Mouse (Mus musculus): ENCODE data around the gene Cebpg.
A peak's percentile ranks its signal among the peaks of the same experiment; 100 is the strongest.

The Cebpg gene

DNA sequence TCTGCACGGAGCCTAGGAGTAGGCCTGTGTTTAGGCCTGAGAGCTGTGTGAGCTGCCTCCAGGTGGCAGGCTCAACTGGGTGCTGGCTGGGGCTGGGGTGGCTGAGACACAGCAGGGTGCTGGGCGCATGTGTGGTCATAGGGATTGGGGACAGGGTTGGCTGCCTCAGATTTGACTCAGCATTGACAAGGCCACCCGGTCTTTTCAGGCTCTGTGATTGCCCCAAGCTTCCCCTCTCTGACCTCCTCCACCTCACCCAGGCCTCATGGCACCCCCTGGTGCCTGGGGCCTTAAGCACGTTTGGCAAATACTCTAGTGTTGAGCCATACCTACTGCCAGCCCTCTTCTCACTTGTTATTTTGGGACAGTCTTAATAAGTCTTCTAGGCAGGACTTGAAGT lies 33.1 kb downstream of the Cebpg start:
- no peak for DNase-seq

DNA sequence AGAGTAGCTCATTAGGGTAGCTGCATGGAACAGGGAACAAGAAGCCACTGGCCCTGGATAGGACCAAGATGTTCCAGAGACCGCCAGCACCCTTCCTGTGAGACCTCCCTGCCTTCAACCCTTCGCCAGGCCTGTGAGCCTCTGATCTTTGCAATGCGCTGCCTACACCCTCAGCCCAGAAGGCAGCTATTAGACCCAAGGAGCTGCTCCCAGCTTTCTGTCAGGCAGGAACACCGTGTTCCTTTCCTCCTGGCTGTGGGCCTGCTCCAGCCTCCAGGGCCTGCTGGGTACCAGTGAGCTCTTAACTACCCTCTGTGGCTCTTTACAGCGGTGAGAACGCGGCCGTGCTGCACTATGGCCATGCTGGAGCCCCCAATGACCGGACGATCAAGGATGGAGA lies 35.0 kb downstream of the Cebpg start:
- DNase-seq: no peak

DNA sequence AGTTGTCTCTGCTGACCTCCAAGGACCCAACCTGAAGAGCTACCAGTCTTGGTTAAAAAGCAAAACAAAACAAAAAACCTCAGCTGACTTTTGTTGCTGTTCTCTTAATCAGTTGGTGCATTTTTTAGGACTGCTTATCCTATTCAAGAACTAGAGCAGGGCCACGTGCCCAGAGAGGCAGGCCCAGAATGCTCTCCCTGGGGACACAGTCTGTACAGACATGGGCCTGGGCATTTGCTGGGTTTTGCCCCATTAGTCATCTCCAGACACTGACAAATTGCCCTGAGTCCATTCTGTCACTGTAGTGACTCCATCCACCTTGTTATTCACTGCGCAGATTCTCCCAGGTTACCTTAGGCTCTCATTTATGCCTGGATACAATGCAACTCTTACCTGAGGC lies 41.1 kb downstream of the Cebpg start:
- no peak for DNase-seq

DNA sequence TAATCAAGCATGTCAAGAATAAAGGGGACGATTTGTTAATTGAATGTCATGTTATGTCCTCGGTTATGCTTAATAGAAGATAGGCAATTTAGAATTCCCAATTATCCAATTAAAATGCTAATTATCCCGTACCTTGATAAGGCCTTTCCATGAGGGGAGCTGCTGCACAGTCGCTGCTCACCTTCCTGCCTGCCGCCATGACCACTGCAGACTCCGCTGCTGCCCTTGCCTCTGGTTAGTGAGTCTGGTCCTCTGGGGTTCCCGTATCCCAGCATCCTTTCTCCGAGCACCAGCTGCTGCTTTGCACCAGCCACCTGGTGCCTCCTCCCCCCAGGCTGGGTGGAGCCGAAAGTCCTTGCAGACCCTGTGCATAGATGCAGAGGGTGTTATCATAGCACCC lies 43.1 kb downstream of the Cebpg start:
- DNase-seq: no peak

DNA sequence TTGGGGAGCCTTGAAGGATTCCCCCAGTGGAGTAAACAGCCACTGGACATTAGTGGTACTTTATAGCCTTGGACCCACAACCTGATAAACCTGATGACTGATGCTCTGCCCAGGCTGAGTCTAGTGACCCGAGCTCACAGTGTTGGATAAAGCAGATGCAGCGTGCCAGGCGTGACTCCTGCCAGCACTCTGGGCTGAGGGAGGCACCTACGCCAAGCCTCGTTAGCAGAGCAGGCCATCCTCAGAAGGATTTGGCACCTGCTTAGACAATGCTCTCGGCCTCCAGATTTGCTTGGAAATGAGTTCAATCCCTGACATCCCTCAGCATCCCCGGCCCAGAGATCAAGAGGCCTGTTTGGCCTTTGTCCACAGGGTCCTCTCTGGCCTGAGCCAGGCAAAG lies 49.7 kb downstream of the Cebpg start:
- DNase-seq: no peak

DNA sequence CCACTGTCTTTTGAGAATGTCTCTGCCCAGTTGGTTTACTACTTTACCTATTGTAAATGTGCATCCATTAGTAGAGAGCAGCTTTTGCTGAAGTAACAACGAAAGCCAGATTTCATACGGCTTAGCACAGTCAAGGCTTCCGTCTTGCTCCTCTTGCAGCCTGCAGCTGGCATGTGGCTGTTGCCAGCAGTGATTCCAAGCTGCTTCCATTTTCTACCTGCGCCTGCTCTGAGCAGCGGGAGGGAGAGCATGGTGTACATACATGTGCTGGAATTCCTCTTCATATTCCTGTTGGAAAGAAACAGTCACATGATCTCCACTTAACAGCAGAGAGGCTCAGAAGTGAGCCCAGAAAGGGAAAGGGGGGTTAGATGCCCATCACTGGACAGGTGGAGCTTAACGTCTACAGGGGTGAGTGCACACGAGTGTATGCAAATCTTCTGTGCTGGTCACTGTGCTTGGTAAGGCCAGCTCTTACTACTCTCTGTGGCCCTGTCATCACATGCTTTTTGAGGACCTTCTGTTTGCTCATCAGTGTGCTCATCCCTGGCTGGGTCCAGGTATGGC lies 53.1 kb downstream of the Cebpg start:
- DNase-seq: no peak

- peak; percentile 76 to 77 for DNase-seq
Observed at GRCm38 (mm10) chr7:35000839-35001238, 55.5 kb downstream of the Cebpg start.
